Mouse (Mus musculus): ENCODE measurements around the gene Dazap1. TPM values are rescaled to one million over a fixed set of nuclear protein-coding genes. Genes with fewer than 3 reads are reported as not detected.

The Dazap1 gene
- polyA plus RNA-seq, 1 experiment from 2014 or later: 21.8 TPM

GRCm38 (mm10) chr10:80264341-80265148, 3.3 kb downstream of the Dazap1 start:
- Histone ChIP-seq H3K36me3 (replicated peaks; ENCODE audit: insufficient read depth, low read length) (peaks cover 13% of the 10 kb centered on the region), H3K27me3 (ENCODE audit: insufficient read depth, low read length) (no peaks in the 10 kb centered on the region), H3K4me3 (ENCODE audit: low read depth, low read length) (peak overlapping the region; percentile 93), H3K9me3 (ENCODE audit: low read length) (no peaks in the 10 kb centered on the region), H3K27ac (ENCODE audit: low read depth) (peak overlapping the region; percentile 93), H3K4me1 (ENCODE audit: insufficient read depth) (peaks cover 66% of the 10 kb centered on the region), H3K9ac (replicated peaks) (peak overlapping the region; percentile 98), H3K4me2 (ENCODE audit: low read depth, low read length) (peak overlapping the region; percentile 94)
- ATAC-seq: peak; percentile 72
- TF ChIP-seq CTCF (IDR thresholded peaks at IDR 0.05; ENCODE audit: low read depth): no peak
- TF ChIP-seq EP300 (IDR thresholded peaks at IDR 0.05; ENCODE audit: low read depth): peak; percentile 72; the same call in 1 of the 2 replicates
- WGBS (ENCODE audit: insufficient replicate concordance): 1% methylated on average over 72 of the region's 81 CpGs
- peak; percentile 99 for DNase-seq

- Histone ChIP-seq H3K9me3 (ENCODE audit: low read length) (no peaks in the 10 kb centered on the region), H3K36me3 (replicated peaks; ENCODE audit: insufficient read depth, low read length) (peaks cover 13% of the 10 kb centered on the region), H3K4me2 (ENCODE audit: low read depth, low read length) (peak overlapping the region; percentile 94), H3K4me3 (ENCODE audit: low read depth, low read length) (peak overlapping the region; percentile 93), H3K27me3 (ENCODE audit: insufficient read depth, low read length) (no peaks in the 10 kb centered on the region), H3K9ac (replicated peaks) (peak overlapping the region; percentile 98), H3K4me1 (ENCODE audit: insufficient read depth) (peaks cover 66% of the 10 kb centered on the region), H3K27ac (ENCODE audit: low read depth) (peak overlapping the region; percentile 93)
- TF ChIP-seq CTCF (IDR thresholded peaks at IDR 0.05; ENCODE audit: low read depth) (no peak), EP300 (IDR thresholded peaks at IDR 0.05; ENCODE audit: low read depth) (no peak)
- WGBS (ENCODE audit: insufficient replicate concordance): under 1% methylated on average over 18 of the region's 18 CpGs
- ATAC-seq (no peak), DNase-seq (no peak)
Measured at GRCm38 (mm10) chr10:80265149-80265486, 3.8 kb downstream of the Dazap1 start.

- Histone ChIP-seq H3K27me3 (ENCODE audit: insufficient read depth, low read length) (no peaks in the 10 kb centered on the region), H3K4me1 (ENCODE audit: insufficient read depth) (peaks cover 76% of the 10 kb centered on the region), H3K27ac (ENCODE audit: low read depth) (peak overlapping the region; percentile 92), H3K36me3 (replicated peaks; ENCODE audit: insufficient read depth, low read length) (peaks cover 41% of the 10 kb centered on the region), H3K9me3 (ENCODE audit: low read length) (no peaks in the 10 kb centered on the region), H3K4me3 (ENCODE audit: low read depth, low read length) (no peak overlapping the region), H3K4me2 (ENCODE audit: low read depth, low read length) (peak overlapping the region; percentile 52), H3K9ac (replicated peaks) (peak overlapping the region; percentile 63)
- WGBS (ENCODE audit: insufficient replicate concordance): 67% methylated on average over 2 of the region's 2 CpGs
- TF ChIP-seq CTCF (IDR thresholded peaks at IDR 0.05; ENCODE audit: low read depth) (no peak), EP300 (IDR thresholded peaks at IDR 0.05; ENCODE audit: low read depth) (no peak)
- ATAC-seq: 0 out of 2 replicates have a peak, but pooled peaks have one; percentile 10
- no peak for DNase-seq
Measured at GRCm38 (mm10) chr10:80270099-80270498, 8.8 kb downstream of the Dazap1 start.

- Histone ChIP-seq H3K9me3 (ENCODE audit: low read length) (no peaks in the 10 kb centered on the region), H3K4me3 (ENCODE audit: low read depth, low read length) (no peak overlapping the region; the same call in 1 of the 2 replicates), H3K36me3 (replicated peaks; ENCODE audit: insufficient read depth, low read length) (peaks cover 45% of the 10 kb centered on the region), H3K9ac (replicated peaks) (peak overlapping the region; percentile 63), H3K27me3 (ENCODE audit: insufficient read depth, low read length) (no peaks in the 10 kb centered on the region), H3K4me2 (ENCODE audit: low read depth, low read length) (peak overlapping the region; percentile 52), H3K4me1 (ENCODE audit: insufficient read depth) (peaks cover 73% of the 10 kb centered on the region), H3K27ac (ENCODE audit: low read depth) (peak overlapping the region; percentile 92)
- TF ChIP-seq EP300 (IDR thresholded peaks at IDR 0.05; ENCODE audit: low read depth) (peak; percentile 33; the same call in 1 of the 2 replicates), CTCF (IDR thresholded peaks at IDR 0.05; ENCODE audit: low read depth) (no peak)
- WGBS (ENCODE audit: insufficient replicate concordance): 29% methylated on average over 6 of the region's 6 CpGs
- peak; percentile 68 for DNase-seq
- peak; percentile 77 for ATAC-seq
Measured at GRCm38 (mm10) chr10:80270734-80271181, 9.5 kb downstream of the Dazap1 start.

GRCm38 (mm10) chr10:80271186-80271843, 10.0 kb downstream of the Dazap1 start:
- no peak for TF ChIP-seq EP300 (IDR thresholded peaks at IDR 0.05; ENCODE audit: low read depth)
- TF ChIP-seq CTCF (IDR thresholded peaks at IDR 0.05; ENCODE audit: low read depth): no peak
- Histone ChIP-seq H3K4me2 (ENCODE audit: low read depth, low read length) (peak overlapping the region; percentile 52), H3K4me3 (ENCODE audit: low read depth, low read length) (no peak overlapping the region; the same call in 1 of the 2 replicates), H3K4me1 (ENCODE audit: insufficient read depth) (peaks cover 68% of the 10 kb centered on the region), H3K9ac (replicated peaks) (peak overlapping the region; percentile 63), H3K27ac (ENCODE audit: low read depth) (peak overlapping the region; percentile 92), H3K36me3 (replicated peaks; ENCODE audit: insufficient read depth, low read length) (peaks cover 51% of the 10 kb centered on the region), H3K9me3 (ENCODE audit: low read length) (no peaks in the 10 kb centered on the region), H3K27me3 (ENCODE audit: insufficient read depth, low read length) (no peaks in the 10 kb centered on the region)
- ATAC-seq (peak; percentile 3; the same call in 1 of the 2 replicates), DNase-seq (no peak)
- WGBS (ENCODE audit: insufficient replicate concordance): 52% methylated on average over 5 of the region's 5 CpGs
